Mouse (Mus musculus): Measurements from ENCODE around the gene Shisa4.
"Not testable (repeated sequence)": the region's sequence is repeated elsewhere in the genome, so short reads cannot be mapped to it uniquely, and the experiment has no call there.

Shisa4 gene

DNA sequence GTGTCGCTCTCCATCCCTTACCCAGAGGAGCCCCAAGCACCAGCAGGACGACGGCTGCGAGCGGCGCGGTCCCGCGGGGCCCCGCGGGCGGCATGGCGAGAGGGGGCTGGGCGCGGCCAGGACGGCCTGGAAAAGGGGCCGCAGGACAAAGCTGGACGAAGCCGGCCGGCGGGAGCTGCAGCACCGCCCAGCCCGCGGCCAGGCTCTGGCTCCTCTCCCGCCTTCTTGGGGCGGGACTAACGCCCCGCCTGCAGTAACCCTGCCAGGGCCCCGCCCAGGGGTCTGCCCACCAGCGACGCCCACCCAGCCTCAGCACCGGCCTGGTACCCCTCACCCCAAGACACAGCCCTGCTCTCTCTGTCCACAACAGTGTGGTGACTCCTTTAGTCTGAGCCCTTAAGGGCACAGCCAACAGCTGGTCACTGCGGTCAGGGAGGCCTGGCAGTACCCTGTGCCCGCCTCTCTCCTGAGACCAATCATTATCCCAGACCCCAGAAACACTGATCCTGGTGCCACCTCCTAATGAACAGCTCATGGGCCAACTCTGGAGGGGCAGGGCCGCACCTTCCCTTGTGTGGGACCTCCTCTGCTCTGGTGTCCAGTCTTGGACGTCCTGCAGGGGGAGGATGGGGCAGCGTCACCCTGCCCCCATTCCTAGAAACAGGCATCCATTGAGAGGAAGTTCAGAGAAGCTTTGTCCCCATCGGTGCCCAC, at the start of gene Shisa4:
Gene Shisa4 (minus strand): TSS at position 370 of the 714 bp plus-strand sequence.
- DNase-seq (ENCODE audit: low spot score in 2 of 2) = no peak

- no peak for DNase-seq (ENCODE audit: low spot score in 2 of 2)
These were observed 47.7 kb upstream of the Shisa4 start for GRCm38 (mm10) chr1:135422772-135423171.

DNA sequence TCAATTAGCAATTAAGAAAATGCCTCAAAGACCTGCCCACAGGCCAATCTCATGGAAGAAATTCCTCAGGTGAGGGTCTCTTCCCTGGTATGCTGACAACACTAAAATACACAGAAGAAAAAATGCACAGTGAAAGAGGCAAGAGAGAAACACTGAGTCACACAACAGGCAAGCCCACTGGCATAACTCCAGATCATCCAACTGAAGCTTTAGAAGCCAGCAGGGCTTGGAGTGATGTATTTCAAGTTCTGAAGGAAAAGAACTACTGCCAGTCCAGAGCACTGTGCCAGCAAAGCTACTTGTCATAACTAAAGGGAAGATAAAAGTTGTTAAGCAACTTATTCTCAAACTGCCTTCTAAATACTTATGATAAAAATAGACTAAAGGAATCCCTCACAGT, 39.0 kb upstream of the Shisa4 start:
- DNase-seq (ENCODE audit: low spot score in 2 of 2) = no peak

- DNase-seq (ENCODE audit: low spot score in 2 of 2) = no peak
These were observed 37.1 kb upstream of the Shisa4 start for GRCm38 (mm10) chr1:135412130-135412529.

DNA sequence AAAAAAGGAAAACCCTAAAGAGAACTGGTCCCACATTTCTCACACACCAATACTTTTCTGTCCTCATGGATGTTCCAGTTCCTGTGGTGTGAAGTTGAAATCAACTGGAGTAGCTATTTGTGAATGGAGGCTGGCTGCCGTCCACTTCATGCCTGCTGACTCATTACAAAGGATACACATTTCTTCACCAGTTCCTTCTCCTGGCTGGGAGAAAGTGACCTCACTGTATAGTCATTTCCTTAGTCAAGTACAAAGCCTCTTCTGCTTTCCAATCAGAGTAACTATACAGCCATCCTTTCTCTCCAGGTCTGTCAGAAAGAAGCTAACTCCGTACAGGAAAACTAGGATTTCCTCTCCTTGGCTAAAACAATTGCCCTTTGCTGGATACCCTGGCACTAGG, 35.9 kb upstream of the Shisa4 start:
- DNase-seq (ENCODE audit: low spot score in 2 of 2) = no peak

- no peak for DNase-seq (ENCODE audit: low spot score in 2 of 2)
These were observed 33.9 kb upstream of the Shisa4 start for GRCm38 (mm10) chr1:135408973-135409372.

- DNase-seq (ENCODE audit: low spot score in 2 of 2) = no peak
These were observed 30.3 kb upstream of the Shisa4 start for GRCm38 (mm10) chr1:135405356-135405755.

DNA sequence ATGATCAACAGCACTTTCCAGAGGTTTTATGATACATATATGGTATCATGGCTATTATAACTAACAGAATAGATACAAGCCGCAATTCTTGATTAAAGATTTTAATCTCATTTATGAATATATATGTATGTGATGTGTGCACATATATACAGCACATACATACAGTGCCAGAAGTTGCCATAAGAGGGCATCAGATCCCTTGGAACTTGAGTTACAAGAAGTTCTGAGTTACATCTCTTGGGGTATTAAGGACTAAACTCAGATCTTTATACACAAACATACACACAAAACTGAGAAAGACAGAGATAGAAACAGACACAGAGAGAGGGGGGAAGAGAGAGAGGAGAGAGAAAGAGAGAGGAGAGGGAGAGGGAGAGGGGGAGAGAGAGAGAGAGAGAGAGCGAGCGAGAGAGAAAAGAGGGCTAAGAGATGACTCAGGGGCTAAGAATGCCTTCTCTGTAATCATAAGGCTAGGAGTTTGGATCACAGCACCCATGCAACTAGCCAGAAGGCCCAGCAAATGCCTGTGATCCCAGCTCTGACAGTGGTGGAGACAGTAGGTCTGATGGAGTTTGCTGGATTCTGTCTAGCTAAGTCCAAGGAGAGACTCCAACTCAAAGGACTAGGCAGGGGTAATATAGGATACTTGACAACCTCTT, 26.5 kb upstream of the Shisa4 start:
- DNase-seq (ENCODE audit: low spot score in 2 of 2) = no peak

GRCm38 (mm10) chr1:135399466-135399865, 24.4 kb upstream of the Shisa4 start:
- DNase-seq (ENCODE audit: low spot score in 2 of 2) = no peak

DNA sequence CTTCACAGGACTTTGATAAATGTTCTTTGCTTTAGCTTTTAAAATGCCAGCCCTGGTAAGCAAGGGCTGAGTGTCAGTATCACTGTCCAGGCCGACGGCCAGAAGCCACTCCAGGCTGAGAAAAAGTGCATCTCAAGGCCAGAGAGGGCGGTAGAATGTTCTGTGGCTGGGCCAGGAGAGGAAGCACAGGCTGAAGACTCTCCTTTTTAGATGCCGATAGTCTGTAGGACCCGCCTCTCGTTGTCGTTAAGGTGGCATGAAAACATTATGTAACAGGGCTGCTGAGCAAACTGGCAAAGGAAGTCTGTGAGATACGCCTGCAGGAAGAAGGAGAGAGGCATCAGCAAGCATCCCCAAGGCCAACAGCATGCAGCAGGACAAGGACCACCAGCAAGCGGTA, 10.1 kb upstream of the Shisa4 start:
- DNase-seq (ENCODE audit: low spot score in 2 of 2) = no peak

- DNase-seq (ENCODE audit: low spot score in 2 of 2) = no peak
These were observed 9.1 kb upstream of the Shisa4 start for GRCm38 (mm10) chr1:135384171-135384570.

DNA sequence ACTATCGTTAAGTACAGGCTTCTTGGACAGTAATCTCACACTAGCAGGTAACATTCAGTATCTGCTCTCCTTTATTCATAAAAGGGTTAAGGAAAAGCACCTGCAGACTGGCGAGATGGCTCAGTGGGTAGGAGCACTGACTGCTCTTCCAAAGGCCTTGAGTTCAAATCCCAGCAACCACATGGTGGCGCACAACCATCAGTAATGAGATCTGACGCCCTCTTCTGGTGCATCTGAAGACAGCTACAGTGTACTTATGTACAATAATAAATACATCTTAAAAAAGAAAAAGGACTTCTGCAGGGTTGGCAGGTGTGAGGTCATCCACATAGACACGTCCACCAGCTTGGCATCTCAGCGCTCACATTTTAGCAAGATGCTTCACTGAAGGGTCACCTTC, 6.5 kb upstream of the Shisa4 start:
- not testable (repeated sequence) for DNase-seq (ENCODE audit: low spot score in 2 of 2)

DNA sequence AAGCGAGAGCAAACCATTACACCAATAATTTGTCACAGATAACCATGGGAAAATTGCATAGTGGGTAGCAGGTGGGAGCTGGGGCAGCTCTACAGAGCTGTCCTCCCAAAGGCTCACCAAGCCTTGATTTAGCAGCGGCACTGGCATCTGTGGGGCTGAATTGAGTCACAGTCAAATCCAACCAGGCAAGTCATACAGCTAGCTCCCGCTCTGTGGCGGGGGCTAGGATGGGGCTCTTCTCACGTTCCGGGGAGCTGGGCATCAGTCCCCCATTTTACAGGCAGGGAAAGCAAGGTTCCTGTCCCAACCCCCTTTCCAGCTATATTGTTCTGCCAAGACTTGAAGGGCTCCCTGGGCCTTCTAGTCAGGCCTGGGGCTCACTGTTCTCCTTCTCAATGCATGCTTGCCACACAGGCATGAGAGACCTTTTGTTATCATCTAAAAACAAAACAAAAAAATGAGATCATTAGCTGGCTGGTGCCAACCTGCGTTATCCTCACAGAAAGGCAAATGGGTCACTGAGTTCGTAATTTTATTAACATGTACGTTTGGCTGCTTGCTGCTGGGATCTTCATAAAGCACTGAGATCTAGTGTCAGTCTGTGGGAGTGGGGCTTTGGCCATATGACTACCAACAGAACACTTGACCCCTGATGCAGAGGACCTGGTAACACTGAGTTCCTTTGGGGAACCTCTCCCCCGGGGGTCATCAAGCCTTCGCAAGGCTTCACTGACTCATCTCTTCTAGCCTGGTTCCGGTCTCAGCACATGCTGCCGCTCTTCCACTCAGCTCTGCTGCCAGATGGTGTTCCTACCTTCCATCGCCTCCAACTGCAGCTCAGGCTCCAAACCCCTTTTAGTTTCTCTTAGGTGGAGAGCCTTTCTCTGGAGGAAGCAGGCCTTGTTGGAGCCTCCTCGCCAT, 5.3 kb upstream of the Shisa4 start:
- no peak for DNase-seq (ENCODE audit: low spot score in 2 of 2)

DNA sequence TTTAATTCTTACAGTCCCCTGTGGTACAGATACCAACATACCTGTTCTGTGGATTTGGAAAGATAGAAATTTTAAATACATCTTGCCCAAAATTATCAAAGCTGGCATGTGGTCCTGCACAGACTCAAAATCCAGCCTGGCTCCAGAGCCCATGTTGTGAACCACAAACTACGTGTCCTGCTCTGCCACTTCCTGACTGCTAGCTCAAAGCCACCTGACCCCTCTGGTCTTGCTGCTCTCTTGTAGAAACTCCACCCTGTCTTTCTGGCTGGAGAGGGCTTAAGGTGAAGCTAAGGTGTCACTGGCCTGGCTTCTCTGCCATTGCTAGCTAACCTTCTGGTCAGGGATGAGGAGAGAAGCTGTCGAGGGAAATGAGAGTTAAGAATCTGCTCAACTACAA, 4.0 kb upstream of the Shisa4 start:
- no peak for DNase-seq (ENCODE audit: low spot score in 2 of 2)

GRCm38 (mm10) chr1:135378576-135378975, 3.5 kb upstream of the Shisa4 start:
- DNase-seq (ENCODE audit: low spot score in 2 of 2) = no peak

DNA sequence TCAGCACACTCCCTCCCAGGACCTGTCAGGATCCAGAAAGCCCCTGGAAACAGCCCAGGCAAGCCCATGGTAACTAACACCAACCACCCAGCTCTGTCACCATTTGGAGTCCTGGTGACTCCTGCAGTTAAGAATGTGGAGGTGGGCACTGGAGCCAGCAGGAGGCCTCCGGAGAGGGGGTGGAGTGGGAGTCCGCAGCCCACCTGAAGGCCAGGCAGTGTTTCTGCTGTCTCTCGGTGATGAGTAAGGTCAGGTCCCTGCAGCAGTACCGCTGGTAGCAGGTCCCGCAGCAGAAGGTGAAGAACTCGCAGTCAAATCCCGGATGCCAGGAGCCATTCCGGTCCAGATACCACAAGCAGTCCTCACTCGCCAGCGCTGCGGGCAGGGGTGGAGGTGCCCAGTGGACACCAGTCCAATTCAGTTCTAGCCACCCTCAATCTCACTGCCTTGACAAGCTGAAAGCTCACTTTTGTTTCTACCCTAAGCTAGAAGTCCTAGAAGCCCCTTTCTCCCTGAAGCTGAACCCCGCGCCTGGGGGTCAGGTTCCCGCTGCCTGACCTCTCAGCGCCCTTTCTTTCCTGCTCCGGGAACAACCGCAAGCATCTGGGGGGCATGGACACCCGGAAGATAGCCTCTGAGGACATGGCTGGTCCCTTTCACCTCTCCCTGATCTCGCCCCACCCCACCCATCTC, 716 bp downstream of the Shisa4 start:
- no peak for DNase-seq (ENCODE audit: low spot score in 2 of 2)

GRCm38 (mm10) chr1:135373171-135373677, 1.8 kb downstream of the Shisa4 start:
- no peak for DNase-seq (ENCODE audit: low spot score in 2 of 2)

DNA sequence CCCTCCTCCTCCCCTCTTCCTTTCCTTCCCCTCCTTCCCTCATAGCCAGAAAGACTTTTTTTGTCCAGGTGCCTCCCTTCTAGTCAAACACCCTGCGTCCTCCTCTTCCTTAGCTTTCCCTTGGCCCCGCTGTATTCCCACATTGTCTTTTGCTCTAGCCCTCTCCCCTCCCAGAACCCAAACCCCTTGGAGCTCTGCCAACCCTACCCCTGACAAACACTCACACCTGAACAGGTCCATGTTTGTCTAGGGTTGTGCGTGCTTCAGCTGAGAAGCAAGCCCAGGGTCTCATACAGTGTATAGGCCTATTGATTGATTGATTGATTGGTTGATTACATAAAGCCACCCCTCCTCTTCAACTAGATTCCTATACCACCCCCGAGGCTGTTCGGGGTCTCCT, 5.6 kb downstream of the Shisa4 start:
- no peak for DNase-seq (ENCODE audit: low spot score in 2 of 2)

GRCm38 (mm10) chr1:135368982-135369381, 6.1 kb downstream of the Shisa4 start:
- no peak for DNase-seq (ENCODE audit: low spot score in 2 of 2)

- DNase-seq (ENCODE audit: low spot score in 2 of 2) = peak in 1 of 2 experiments; percentile 31
These were observed 6.8 kb downstream of the Shisa4 start for GRCm38 (mm10) chr1:135368245-135368644.

DNA sequence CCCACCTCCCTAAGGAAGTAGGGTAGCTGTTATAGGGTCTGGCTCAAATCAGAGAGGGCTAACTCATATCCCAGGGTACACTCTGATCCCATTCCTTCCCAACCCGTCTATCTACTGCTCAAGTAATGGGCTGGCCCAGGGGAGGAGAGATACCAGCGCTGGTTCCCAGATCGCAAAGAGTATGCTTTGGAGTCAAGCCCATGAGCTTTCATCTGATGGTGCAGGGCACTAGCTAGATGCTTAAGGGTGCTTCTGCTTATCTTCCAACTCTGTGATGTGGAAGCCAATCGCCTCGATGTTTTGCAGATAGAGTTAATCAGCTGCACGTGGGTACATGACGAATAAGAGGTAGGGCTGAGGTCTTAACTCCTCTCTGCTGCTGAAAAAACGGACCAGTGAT, 7.4 kb downstream of the Shisa4 start:
- no peak for DNase-seq (ENCODE audit: low spot score in 2 of 2)

DNA sequence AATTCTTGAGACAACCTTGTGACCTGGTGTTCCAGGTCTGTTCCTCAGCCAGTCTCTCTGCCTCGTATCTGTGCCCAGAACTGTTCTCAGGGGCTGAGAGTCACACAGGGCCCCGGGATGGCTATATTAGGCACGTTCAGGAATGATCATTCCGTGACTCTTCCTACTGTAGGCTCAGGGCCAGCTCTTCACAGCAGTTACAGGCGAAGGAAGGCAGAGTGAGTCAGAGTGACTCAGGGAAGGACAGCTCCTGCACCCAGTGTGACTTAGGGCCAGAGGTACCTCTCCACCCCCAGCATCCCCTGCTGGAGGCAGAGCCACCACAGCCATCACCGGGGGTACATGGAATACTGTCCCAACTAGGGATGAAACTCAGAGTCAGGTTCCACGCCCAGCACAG, 8.0 kb downstream of the Shisa4 start:
- no peak for DNase-seq (ENCODE audit: low spot score in 2 of 2)

All from spleen, postnatal 14 days (tissue).